ENCODE assay signal across 23 mouse cellular contexts in the genomic region with DNA sequence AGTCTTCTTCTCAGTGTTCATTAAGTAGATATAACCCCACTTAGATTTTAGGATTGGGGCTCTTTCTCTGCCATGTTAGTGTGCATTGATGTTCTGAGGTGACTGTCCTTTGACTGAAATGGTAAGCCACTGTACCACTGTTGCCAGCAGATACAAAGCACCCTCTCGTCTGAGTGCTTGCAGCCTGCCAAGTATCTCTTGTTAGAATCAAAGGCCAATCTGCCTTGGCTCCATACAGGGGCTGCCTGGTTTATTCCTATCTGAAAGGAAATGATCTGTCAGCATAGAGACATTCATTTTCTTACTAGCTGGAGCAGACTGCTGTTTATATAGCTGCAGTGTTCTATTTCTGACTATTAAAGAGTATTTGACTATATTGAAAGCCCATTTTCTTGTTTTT. TPM values are rescaled to one million over a fixed set of nuclear protein-coding genes. Genes with fewer than 3 reads are reported as not detected.
DNase-seq lines count a peak whose midpoint lies in the region; TF ChIP-seq lines count a peak whose summit lies in the region.
"Had no signal": no experiment of that assay in that cellular context is flagged by ENCODE, and none has a peak within 500 bp of the region (broad histone marks: within the 10 kb centered on the region; RNA-seq: fewer than 3 reads in every experiment).

No protein-coding gene starts in this region.

- no peak overlapping the region for H3K9ac ChIP-seq in liver, adult 2 months (ENCODE audit: low read depth, low read length)
- H3K9ac ChIP-seq: embryonic facial prominence, embryonic 12.5 days; embryonic facial prominence, embryonic 15.5 days; forebrain, embryonic 12.5 days; heart, embryonic 15.5 days; hindbrain, embryonic 14.5 days had no signal

- H3K27ac ChIP-seq in liver, adult 2 months (replicated peaks; ENCODE audit: insufficient read depth, low read depth, low read length): no peak overlapping the region
- H3K27ac ChIP-seq: embryonic facial prominence, embryonic 12.5 days; embryonic facial prominence, embryonic 15.5 days; forebrain, embryonic 12.5 days; heart, adult 2 months; hindbrain, embryonic 14.5 days; hindbrain, postnatal 0 days had no signal

- 7% methylated on average over 1 of the region's 1 CpGs for WGBS in liver, adult 2 months

- H3K4me3 ChIP-seq in liver, adult 2 months (ENCODE audit: insufficient read depth, low read depth, low read length): no peak overlapping the region
- H3K4me3 ChIP-seq: embryonic facial prominence, embryonic 12.5 days; embryonic facial prominence, embryonic 15.5 days; forebrain, embryonic 12.5 days; heart, adult 2 months; heart, embryonic 15.5 days had no signal

- H3K4me1 ChIP-seq in liver, adult 2 months (ENCODE audit: control insufficient read depth, insufficient read depth, low read length): no peaks in the 10 kb centered on the region
- H3K4me1 ChIP-seq: embryonic facial prominence, embryonic 12.5 days; embryonic facial prominence, embryonic 15.5 days; forebrain, embryonic 12.5 days had no signal

- H3K36me3 ChIP-seq in liver, adult 2 months (ENCODE audit: control insufficient read depth, insufficient read depth, low read length): peaks cover 18% of the 10 kb centered on the region

- no peak for TF ChIP-seq POLR2A in liver, adult 2 months (IDR thresholded peaks at IDR 0.05; ENCODE audit: extremely low read depth, insufficient read depth, low read length)
- no peak for TF ChIP-seq POLR2A in brain, embryonic 14.5 days (IDR thresholded peaks at IDR 0.05; ENCODE audit: borderline replicate concordance, extremely low read depth, insufficient read depth, insufficient read length, poor library complexity, severe bottlenecking)

- TF ChIP-seq CTCF in liver, adult 2 months (IDR thresholded peaks at IDR 0.05; ENCODE audit: low read depth, low read length): no peak
- TF ChIP-seq CTCF in brain, embryonic 14.5 days (IDR thresholded peaks at IDR 0.05; ENCODE audit: borderline replicate concordance, extremely low read depth, insufficient read depth, insufficient read length): no peak

- peaks cover 7% of the 10 kb centered on the region; the same call in 1 of the 2 replicates for H3K79me2 ChIP-seq in liver, adult 2 months (ENCODE audit: control insufficient read depth, insufficient read depth, low read length)

- DNase-seq in heart, adult 11 months: peak; percentile 61
- no peak for DNase-seq in heart, adult 9 months (ENCODE audit: low spot score in 2 of 2)
- peak; percentile 47 for DNase-seq in liver, adult 2 months (ENCODE audit: extremely low read depth, low read depth, low spot score)
- no peak for DNase-seq in liver
- DNase-seq in brain, adult 2 months (ENCODE audit: low read depth, low spot score): peak; percentile 16
- peak; percentile 52 for DNase-seq in brain, embryonic 14.5 days (ENCODE audit: low read depth)
- DNase-seq: adrenal gland, adult 8-10 months; adrenal gland, postnatal 25 days; cerebellum, adult 11 months; cerebellum, adult 2 months; cerebellum, adult 9-11 months; gastrocnemius, postnatal 25 days; heart, adult 2 months; heart, postnatal 10 days; heart, postnatal 4 days had no signal

- H3K27me3 ChIP-seq in liver, adult 2 months (ENCODE audit: control insufficient read depth, insufficient read depth, low read length): no peaks in the 10 kb centered on the region
- H3K27me3 ChIP-seq: embryonic facial prominence, embryonic 12.5 days; embryonic facial prominence, embryonic 15.5 days; forebrain, embryonic 12.5 days; heart, embryonic 15.5 days had no signal

RNA-seq across cellular contexts. Expression of a gene that starts 2.0 kb away (rescaled TPM):
- total RNA-seq in liver, adult 2 months (2014; rRNA removed): 0.55 and 1.9 TPM in 2 replicates
- 0.72 and 0.76 TPM in 2 replicates for polyA plus RNA-seq in liver, adult 2 months (2012; rRNA removed)
- polyA plus RNA-seq in brain, embryonic 14.5 days (2012; rRNA removed): 29.9 and 34.7 TPM in 2 replicates
- total RNA-seq: MEL had no signal
- polyA plus RNA-seq: C2C12 had no signal

RNA-seq across cellular contexts. Expression of a gene that starts 13.9 kb away (rescaled TPM):
- 6.8 and 8.5 TPM in 2 replicates for total RNA-seq in liver, adult 2 months (2014; rRNA removed)
- polyA plus RNA-seq in liver, adult 2 months (2012; rRNA removed): 7.4 and 8.9 TPM in 2 replicates
- polyA plus RNA-seq in brain, embryonic 14.5 days (2012; rRNA removed): 33.5 and 35.4 TPM in 2 replicates

RNA-seq across cellular contexts. Expression of a gene that starts 54.9 kb away (rescaled TPM):
- 115 and 116 TPM in 2 replicates for total RNA-seq in liver, adult 2 months (2014; rRNA removed)
- polyA plus RNA-seq in liver, adult 2 months (2012; rRNA removed): 114 and 166 TPM in 2 replicates
- 224 and 241 TPM in 2 replicates for polyA plus RNA-seq in brain, embryonic 14.5 days (2012; rRNA removed)

Comparison
In these comparisons a context has a peak if more than half of its experiments do, and no peak if none do; other contexts are left out.
1. DNase-seq: peak in heart, adult 11 months (single experiment), liver, adult 2 months (single experiment), brain, adult 2 months (single experiment) and brain, embryonic 14.5 days (single experiment); none in heart, adult 9 months (0 of 2) and liver (single experiment).
2. RNA of a gene that starts 2.0 kb away (polyA plus RNA-seq): 29.9 to 34.7 TPM in brain, embryonic 14.5 days; 0.72 to 0.76 TPM in liver, adult 2 months; every median in the first group is over 10 times any median in the second.